Comparison of ENCODE assay signal across 18 mouse cellular contexts in the genomic region with DNA sequence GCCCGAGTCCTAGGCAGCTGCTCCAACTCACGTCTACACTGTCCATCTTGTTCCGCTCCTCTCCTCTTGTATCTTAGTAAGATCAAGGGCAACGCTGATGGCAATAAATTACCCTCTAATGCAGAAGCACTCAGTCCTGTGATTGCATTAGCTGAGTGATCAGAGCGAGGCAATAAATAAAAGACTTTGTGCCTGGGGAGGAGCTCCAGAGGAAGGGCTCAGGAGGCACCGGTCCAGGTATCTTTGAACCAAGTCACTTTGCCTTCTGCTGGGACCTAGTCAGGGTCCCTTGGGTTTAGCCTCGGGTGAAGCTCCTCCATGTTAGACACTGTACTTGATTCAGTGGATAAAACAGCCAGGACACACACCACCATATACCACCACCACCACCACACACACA.
"Had no signal": no experiment of that assay in that cellular context is flagged by ENCODE, and none has a peak within 500 bp of the region (broad histone marks: within the 10 kb centered on the region; RNA-seq: fewer than 3 reads in every experiment).

No protein-coding gene starts in this region.

- H3K4me1 ChIP-seq: liver, embryonic 13.5 days; neural tube, embryonic 12.5 days; neural tube, embryonic 15.5 days had no signal

- DNase-seq: kidney, postnatal 10 days; layer of hippocampus, adult 9-11 months; liver, embryonic 13.5 days; lung, adult 2 months; lung, postnatal 14 days; lung, postnatal 4 days; midbrain, embryonic 14.5 days; right cerebral cortex, adult 18-20 months; right cerebral cortex, postnatal 14 days; right cerebral cortex, postnatal 4 days; thymus, adult 2 months; thymus, postnatal 14 days; thymus, postnatal 4 days had no signal

- H3K4me3 ChIP-seq: layer of hippocampus, adult 2 months; liver, embryonic 13.5 days; neural tube, embryonic 12.5 days; neural tube, embryonic 15.5 days had no signal

- H3K27ac ChIP-seq: layer of hippocampus, adult 2 months; liver, embryonic 13.5 days; neural tube, embryonic 12.5 days; neural tube, embryonic 15.5 days; stomach, postnatal 0 days had no signal

- H3K4me2 ChIP-seq: liver, embryonic 13.5 days; midbrain, embryonic 11.5 days; neural tube, embryonic 12.5 days; neural tube, embryonic 15.5 days had no signal

- H3K36me3 ChIP-seq: liver, embryonic 13.5 days; neural tube, embryonic 12.5 days; neural tube, embryonic 15.5 days had no signal

- H3K27me3 ChIP-seq: liver, embryonic 13.5 days; neural tube, embryonic 12.5 days; neural tube, embryonic 15.5 days had no signal

- H3K9me3 ChIP-seq: liver, embryonic 13.5 days; neural tube, embryonic 12.5 days; neural tube, embryonic 15.5 days had no signal

- H3K9ac ChIP-seq: liver, embryonic 13.5 days; neural tube, embryonic 12.5 days; neural tube, embryonic 15.5 days had no signal
